Comparison of ENCODE assay signal across 14 mouse cellular contexts in genomic region chr8:108811694-108812093, GRCm38 (mm10).
A peak's percentile ranks its signal among the peaks of the same experiment; 100 is the strongest.
DNase-seq lines count a peak whose midpoint lies in the region; ATAC-seq and TF ChIP-seq lines count a peak whose summit lies in the region.
"Had no signal": no experiment of that assay in that cellular context is flagged by ENCODE, and none has a peak within 500 bp of the region (broad histone marks: within the 10 kb centered on the region; RNA-seq: fewer than 3 reads in every experiment).

No protein-coding gene starts in this region.

- H3K4me1 ChIP-seq in embryonic facial prominence, embryonic 12.5 days, result peaks cover 22% of the 10 kb centered on the region
- peaks cover 35% of the 10 kb centered on the region for H3K4me1 ChIP-seq in embryonic facial prominence, embryonic 10.5 days
- peaks cover 16% of the 10 kb centered on the region for H3K4me1 ChIP-seq in kidney, embryonic 15.5 days
- peaks cover 31% of the 10 kb centered on the region for H3K4me1 ChIP-seq in limb, embryonic 14.5 days (ENCODE audit: control insufficient read depth, insufficient read depth, low read length)
- H3K4me1 ChIP-seq in thymus, adult 2 months (replicated peaks; ENCODE audit: control insufficient read depth, insufficient read depth, low read length), result no peaks in the 10 kb centered on the region
- H3K4me1 ChIP-seq: liver, embryonic 13.5 days had no signal

- no peaks in the 10 kb centered on the region for H3K9me3 ChIP-seq in embryonic facial prominence, embryonic 12.5 days
- H3K9me3 ChIP-seq in embryonic facial prominence, embryonic 10.5 days, result no peaks in the 10 kb centered on the region
- no peaks in the 10 kb centered on the region for H3K9me3 ChIP-seq in kidney, embryonic 15.5 days (replicated peaks)
- H3K9me3 ChIP-seq in limb, embryonic 14.5 days (ENCODE audit: control insufficient read depth, low read length), result no peaks in the 10 kb centered on the region
- H3K9me3 ChIP-seq: liver, embryonic 13.5 days had no signal

- ATAC-seq in embryonic facial prominence, embryonic 12.5 days (ENCODE audit: insufficient number of reproducible peaks, insufficient read depth, low FRiP score, low TSS enrichment), result no peak
- ATAC-seq in kidney, embryonic 15.5 days (replicated peaks; ENCODE audit: low FRiP score), result no peak
- ATAC-seq in limb, embryonic 14.5 days (ENCODE audit: low FRiP score, low read depth), result peak; percentile 77

- no peak for DNase-seq in embryonic facial prominence, embryonic 10.5 days (ENCODE audit: low spot score)
- peak; percentile 33 for DNase-seq in kidney, postnatal 10 days
- DNase-seq in brain, embryonic 14.5 days (ENCODE audit: low read depth), result peak; percentile 57
- peak; percentile 89 for DNase-seq in limb, embryonic 14.5 days (ENCODE audit: low spot score)
- DNase-seq in thymus, adult 2 months, result no peak
- DNase-seq in right cerebral cortex, postnatal 36 days (ENCODE audit: low spot score in 2 of 2), result no peak
- DNase-seq: cerebellum, adult 11 months; kidney, adult 2 months; liver, embryonic 13.5 days; lung, postnatal 4 days; thymus, postnatal 14 days had no signal

- TF ChIP-seq POLR2A in brain, embryonic 14.5 days (IDR thresholded peaks at IDR 0.05; ENCODE audit: borderline replicate concordance, extremely low read depth, insufficient read depth, insufficient read length, poor library complexity, severe bottlenecking), result no peak
- no peak for TF ChIP-seq POLR2A in limb, embryonic 14.5 days (IDR thresholded peaks at IDR 0.05; ENCODE audit: borderline replicate concordance, extremely low read depth, insufficient read depth, insufficient read length)
- no peak for TF ChIP-seq POLR2A in thymus, adult 2 months (IDR thresholded peaks at IDR 0.05; ENCODE audit: control insufficient read depth, extremely low read depth, insufficient read depth, low read length, poor library complexity)

- H3K27ac ChIP-seq in embryonic facial prominence, embryonic 12.5 days, result no peak overlapping the region
- no peak overlapping the region for H3K27ac ChIP-seq in embryonic facial prominence, embryonic 10.5 days (replicated peaks)
- no peak overlapping the region for H3K27ac ChIP-seq in kidney, embryonic 15.5 days
- peak overlapping the region; percentile 74 for H3K27ac ChIP-seq in limb, embryonic 14.5 days (replicated peaks; ENCODE audit: low read depth, low read length)
- H3K27ac ChIP-seq in thymus, adult 2 months (ENCODE audit: control insufficient read depth, insufficient read depth, low read length), result no peak overlapping the region
- H3K27ac ChIP-seq: liver, embryonic 13.5 days had no signal

- no peak overlapping the region for H3K4me3 ChIP-seq in embryonic facial prominence, embryonic 12.5 days
- no peak overlapping the region for H3K4me3 ChIP-seq in embryonic facial prominence, embryonic 10.5 days
- no peak overlapping the region for H3K4me3 ChIP-seq in kidney, embryonic 15.5 days (replicated peaks)
- 0 out of 2 replicates have a peak overlapping the region, but pooled peaks have one; percentile 1 for H3K4me3 ChIP-seq in limb, embryonic 14.5 days (replicated peaks; ENCODE audit: low read length)
- H3K4me3 ChIP-seq in thymus, adult 2 months (ENCODE audit: control insufficient read depth, insufficient read depth, low read length), result no peak overlapping the region
- H3K4me3 ChIP-seq: liver, embryonic 13.5 days had no signal

- 79% methylated on average over 10 of the region's 10 CpGs for WGBS in embryonic facial prominence, embryonic 12.5 days
- WGBS in embryonic facial prominence, embryonic 10.5 days, result 85% methylated on average over 10 of the region's 10 CpGs
- WGBS in kidney, embryonic 15.5 days, result 65% methylated on average over 10 of the region's 10 CpGs
- 15% methylated on average over 10 of the region's 10 CpGs for WGBS in limb, embryonic 14.5 days
- 94% methylated on average over 10 of the region's 10 CpGs for WGBS in thymus, adult 2 months

- 0 out of 2 replicates have a peak overlapping the region, but pooled peaks have one; percentile 4 for H3K9ac ChIP-seq in embryonic facial prominence, embryonic 12.5 days
- H3K9ac ChIP-seq in kidney, embryonic 15.5 days, result no peak overlapping the region
- no peak overlapping the region for H3K9ac ChIP-seq in limb, embryonic 14.5 days (ENCODE audit: low read depth, low read length, severe bottlenecking)
- H3K9ac ChIP-seq: liver, embryonic 13.5 days had no signal

- peaks cover 36% of the 10 kb centered on the region for H3K36me3 ChIP-seq in embryonic facial prominence, embryonic 12.5 days
- H3K36me3 ChIP-seq in embryonic facial prominence, embryonic 10.5 days (replicated peaks), result peaks cover 65% of the 10 kb centered on the region
- H3K36me3 ChIP-seq in kidney, embryonic 15.5 days, result 0 out of 2 replicates have a peak, but pooled peaks cover 4% of the 10 kb centered on the region
- peaks cover 14% of the 10 kb centered on the region; the same call in 1 of the 2 replicates for H3K36me3 ChIP-seq in limb, embryonic 14.5 days (ENCODE audit: control insufficient read depth, insufficient read depth, low read length)
- no peaks in the 10 kb centered on the region for H3K36me3 ChIP-seq in thymus, adult 2 months (ENCODE audit: control insufficient read depth, insufficient read depth, low read length)
- H3K36me3 ChIP-seq: G1E; liver, embryonic 13.5 days had no signal

- no peak overlapping the region for H3K4me2 ChIP-seq in embryonic facial prominence, embryonic 12.5 days (replicated peaks)
- H3K4me2 ChIP-seq in kidney, embryonic 15.5 days, result no peak overlapping the region
- H3K4me2 ChIP-seq in limb, embryonic 14.5 days (replicated peaks; ENCODE audit: low read depth, low read length, severe bottlenecking), result peak overlapping the region; percentile 22
- H3K4me2 ChIP-seq: liver, embryonic 13.5 days had no signal

- no peak for TF ChIP-seq CTCF in brain, embryonic 14.5 days (IDR thresholded peaks at IDR 0.05; ENCODE audit: borderline replicate concordance, extremely low read depth, insufficient read depth, insufficient read length)
- TF ChIP-seq CTCF in thymus, adult 2 months (IDR thresholded peaks at IDR 0.05; ENCODE audit: borderline replicate concordance, control insufficient read depth, extremely low read depth, insufficient read depth, low read length, poor library complexity), result no peak

- no peaks in the 10 kb centered on the region for H3K27me3 ChIP-seq in embryonic facial prominence, embryonic 12.5 days
- H3K27me3 ChIP-seq in embryonic facial prominence, embryonic 10.5 days (replicated peaks; ENCODE audit: low read depth, poor library complexity, severe bottlenecking), result no peaks in the 10 kb centered on the region
- no peaks in the 10 kb centered on the region for H3K27me3 ChIP-seq in kidney, embryonic 15.5 days
- H3K27me3 ChIP-seq in limb, embryonic 14.5 days (ENCODE audit: control insufficient read depth, insufficient read depth, low read length), result no peaks in the 10 kb centered on the region
- H3K27me3 ChIP-seq in thymus, adult 2 months (ENCODE audit: control insufficient read depth, insufficient read depth, low read length), result no peaks in the 10 kb centered on the region
- H3K27me3 ChIP-seq: liver, embryonic 13.5 days had no signal

Comparison
In these comparisons a context has a peak if more than half of its experiments do, and no peak if none do; other contexts are left out.
1. DNase-seq: peak in kidney, postnatal 10 days (single experiment), brain, embryonic 14.5 days (single experiment) and limb, embryonic 14.5 days (single experiment); none in embryonic facial prominence, embryonic 10.5 days (single experiment), thymus, adult 2 months (single experiment) and right cerebral cortex, postnatal 36 days (0 of 2).